Mouse (Mus musculus): Measurements from ENCODE around the gene Fras1. TPM values are rescaled to one million over a fixed set of nuclear protein-coding genes. Genes with fewer than 3 reads are reported as not detected.

The Fras1 gene
- total and polyA plus RNA-seq, 2 experiments from 2014 or later = 4.0 to 43.0 TPM

GRCm38 (mm10) chr5:96545994-96546393 lies 172.2 kb downstream of the Fras1 start:
- no peak overlapping the region for H3K4me2 ChIP-seq (ENCODE audit: low read depth, low read length)
- no peaks in the 10 kb centered on the region for H3K27me3 ChIP-seq (ENCODE audit: control insufficient read depth, insufficient read depth, low read length)
- H3K4me1 ChIP-seq (ENCODE audit: control insufficient read depth, insufficient read depth) = no peaks in the 10 kb centered on the region
- no peak overlapping the region for H3K27ac ChIP-seq (ENCODE audit: low read depth)
- TF ChIP-seq CTCF (IDR thresholded peaks at IDR 0.05; ENCODE audit: low read depth) (no peak), EP300 (IDR thresholded peaks at IDR 0.05; ENCODE audit: low read depth) (no peak)
- 80% methylated on average over 5 of the region's 5 CpGs for WGBS
- no peaks in the 10 kb centered on the region for H3K36me3 ChIP-seq (replicated peaks; ENCODE audit: control insufficient read depth, insufficient read depth, low read length)
- no peak for DNase-seq (ENCODE audit: low spot score)
- no peaks in the 10 kb centered on the region for H3K9me3 ChIP-seq (replicated peaks; ENCODE audit: control insufficient read depth, low read length)
- no peak overlapping the region for H3K4me3 ChIP-seq (ENCODE audit: low read depth, low read length)
- H3K9ac ChIP-seq (replicated peaks; ENCODE audit: low read depth, low read length) = no peak overlapping the region
- ATAC-seq (ENCODE audit: insufficient read depth, low read depth) = no peak

- no peak overlapping the region for H3K9ac ChIP-seq (replicated peaks; ENCODE audit: low read depth, low read length)
- 80% methylated on average over 12 of the region's 12 CpGs for WGBS
- DNase-seq (ENCODE audit: low spot score) (no peak), ATAC-seq (ENCODE audit: insufficient read depth, low read depth) (no peak)
- no peaks in the 10 kb centered on the region for H3K9me3 ChIP-seq (replicated peaks; ENCODE audit: control insufficient read depth, low read length)
- H3K4me3 ChIP-seq (ENCODE audit: low read depth, low read length) = no peak overlapping the region
- H3K4me2 ChIP-seq (ENCODE audit: low read depth, low read length) = no peak overlapping the region
- no peak overlapping the region for H3K27ac ChIP-seq (ENCODE audit: low read depth)
- no peaks in the 10 kb centered on the region for H3K36me3 ChIP-seq (replicated peaks; ENCODE audit: control insufficient read depth, insufficient read depth, low read length)
- 0 out of 2 replicates have a peak, but pooled peaks cover 8% of the 10 kb centered on the region for H3K4me1 ChIP-seq (ENCODE audit: control insufficient read depth, insufficient read depth)
- no peak for TF ChIP-seq EP300 (IDR thresholded peaks at IDR 0.05; ENCODE audit: low read depth)
- no peak for TF ChIP-seq CTCF (IDR thresholded peaks at IDR 0.05; ENCODE audit: low read depth)
- H3K27me3 ChIP-seq (ENCODE audit: control insufficient read depth, insufficient read depth, low read length) = no peaks in the 10 kb centered on the region
Observed at GRCm38 (mm10) chr5:96554940-96555679, 181.4 kb downstream of the Fras1 start.

GRCm38 (mm10) chr5:96558049-96558804 lies 184.5 kb downstream of the Fras1 start:
- Histone ChIP-seq H3K27ac (ENCODE audit: low read depth) (peak overlapping the region; percentile 82), H3K4me3 (ENCODE audit: low read depth, low read length) (no peak overlapping the region), H3K36me3 (replicated peaks; ENCODE audit: control insufficient read depth, insufficient read depth, low read length) (no peaks in the 10 kb centered on the region), H3K4me2 (ENCODE audit: low read depth, low read length) (no peak overlapping the region), H3K27me3 (ENCODE audit: control insufficient read depth, insufficient read depth, low read length) (no peaks in the 10 kb centered on the region), H3K9me3 (replicated peaks; ENCODE audit: control insufficient read depth, low read length) (no peaks in the 10 kb centered on the region), H3K4me1 (ENCODE audit: control insufficient read depth, insufficient read depth) (0 out of 2 replicates have a peak, but pooled peaks cover 8% of the 10 kb centered on the region), H3K9ac (replicated peaks; ENCODE audit: low read depth, low read length) (no peak overlapping the region)
- ATAC-seq (ENCODE audit: insufficient read depth, low read depth) = peak; percentile 74
- 35% methylated on average over 8 of the region's 8 CpGs for WGBS
- TF ChIP-seq EP300 (IDR thresholded peaks at IDR 0.05; ENCODE audit: low read depth) (no peak), CTCF (IDR thresholded peaks at IDR 0.05; ENCODE audit: low read depth) (no peak)
- DNase-seq (ENCODE audit: low spot score) = peak; percentile 61

- no peak for DNase-seq (ENCODE audit: low spot score)
- no peak overlapping the region for H3K27ac ChIP-seq (ENCODE audit: low read depth)
- no peak overlapping the region for H3K4me2 ChIP-seq (ENCODE audit: low read depth, low read length)
- no peaks in the 10 kb centered on the region for H3K4me1 ChIP-seq (ENCODE audit: control insufficient read depth, insufficient read depth)
- WGBS = 69% methylated on average over 4 of the region's 4 CpGs
- H3K36me3 ChIP-seq (replicated peaks; ENCODE audit: control insufficient read depth, insufficient read depth, low read length) = no peaks in the 10 kb centered on the region
- H3K4me3 ChIP-seq (ENCODE audit: low read depth, low read length) = no peak overlapping the region
- no peak overlapping the region for H3K9ac ChIP-seq (replicated peaks; ENCODE audit: low read depth, low read length)
- TF ChIP-seq CTCF (IDR thresholded peaks at IDR 0.05; ENCODE audit: low read depth) = no peak
- TF ChIP-seq EP300 (IDR thresholded peaks at IDR 0.05; ENCODE audit: low read depth) = no peak
- no peaks in the 10 kb centered on the region for H3K27me3 ChIP-seq (ENCODE audit: control insufficient read depth, insufficient read depth, low read length)
- ATAC-seq (ENCODE audit: insufficient read depth, low read depth) = no peak
- H3K9me3 ChIP-seq (replicated peaks; ENCODE audit: control insufficient read depth, low read length) = no peaks in the 10 kb centered on the region
Observed at GRCm38 (mm10) chr5:96574586-96574985, 200.8 kb downstream of the Fras1 start.

GRCm38 (mm10) chr5:96578705-96579104 lies 204.9 kb downstream of the Fras1 start:
- Histone ChIP-seq H3K4me1 (ENCODE audit: control insufficient read depth, insufficient read depth) (no peaks in the 10 kb centered on the region), H3K9ac (replicated peaks; ENCODE audit: low read depth, low read length) (no peak overlapping the region), H3K27ac (ENCODE audit: low read depth) (no peak overlapping the region), H3K27me3 (ENCODE audit: control insufficient read depth, insufficient read depth, low read length) (no peaks in the 10 kb centered on the region), H3K4me2 (ENCODE audit: low read depth, low read length) (no peak overlapping the region), H3K4me3 (ENCODE audit: low read depth, low read length) (no peak overlapping the region), H3K36me3 (replicated peaks; ENCODE audit: control insufficient read depth, insufficient read depth, low read length) (no peaks in the 10 kb centered on the region), H3K9me3 (replicated peaks; ENCODE audit: control insufficient read depth, low read length) (no peaks in the 10 kb centered on the region)
- 75% methylated on average over 3 of the region's 3 CpGs for WGBS
- no peak for DNase-seq (ENCODE audit: low spot score)
- TF ChIP-seq CTCF (IDR thresholded peaks at IDR 0.05; ENCODE audit: low read depth) (no peak), EP300 (IDR thresholded peaks at IDR 0.05; ENCODE audit: low read depth) (no peak)
- ATAC-seq (ENCODE audit: insufficient read depth, low read depth) = no peak

Measured in heart, postnatal 0 days (tissue).